Mouse (Mus musculus): ENCODE measurements around the gene Plxna4.

DNA sequence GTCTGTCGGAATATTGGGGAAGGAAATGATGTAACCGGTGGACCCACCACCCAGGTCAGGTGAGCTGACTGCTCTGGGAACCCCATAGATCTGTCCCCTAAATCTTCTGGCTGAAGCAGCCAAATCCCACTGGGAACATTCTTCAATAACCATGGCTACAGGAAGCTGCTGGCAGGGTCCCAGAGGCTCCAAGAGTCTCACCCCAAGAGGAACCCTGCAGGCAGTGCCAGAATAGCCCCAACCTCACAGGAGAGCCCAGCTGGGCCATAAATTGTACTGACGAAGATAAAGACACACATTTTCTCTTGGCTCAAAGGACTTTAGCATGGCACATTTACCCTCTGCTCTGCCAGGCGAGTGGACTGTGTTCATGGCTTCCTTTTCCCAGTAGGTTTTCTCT lies 232.4 kb downstream of the Plxna4 start:
- TF ChIP-seq GATA1 (IDR thresholded peaks at IDR 0.05; ENCODE audit: borderline replicate concordance, low read length): no peak
- no peak for TF ChIP-seq FLI1 (IDR thresholded peaks at IDR 0.05; ENCODE audit: low read length)
